Mouse (Mus musculus): ENCODE data around the gene Tnks1bp1.

Gene Tnks1bp1

GRCm38 (mm10) chr2:85095906-85096305, 48.1 kb downstream of the Tnks1bp1 start:
- DNase-seq: no peak

GRCm38 (mm10) chr2:85098014-85098413, 50.2 kb downstream of the Tnks1bp1 start:
- no peak for DNase-seq

DNA sequence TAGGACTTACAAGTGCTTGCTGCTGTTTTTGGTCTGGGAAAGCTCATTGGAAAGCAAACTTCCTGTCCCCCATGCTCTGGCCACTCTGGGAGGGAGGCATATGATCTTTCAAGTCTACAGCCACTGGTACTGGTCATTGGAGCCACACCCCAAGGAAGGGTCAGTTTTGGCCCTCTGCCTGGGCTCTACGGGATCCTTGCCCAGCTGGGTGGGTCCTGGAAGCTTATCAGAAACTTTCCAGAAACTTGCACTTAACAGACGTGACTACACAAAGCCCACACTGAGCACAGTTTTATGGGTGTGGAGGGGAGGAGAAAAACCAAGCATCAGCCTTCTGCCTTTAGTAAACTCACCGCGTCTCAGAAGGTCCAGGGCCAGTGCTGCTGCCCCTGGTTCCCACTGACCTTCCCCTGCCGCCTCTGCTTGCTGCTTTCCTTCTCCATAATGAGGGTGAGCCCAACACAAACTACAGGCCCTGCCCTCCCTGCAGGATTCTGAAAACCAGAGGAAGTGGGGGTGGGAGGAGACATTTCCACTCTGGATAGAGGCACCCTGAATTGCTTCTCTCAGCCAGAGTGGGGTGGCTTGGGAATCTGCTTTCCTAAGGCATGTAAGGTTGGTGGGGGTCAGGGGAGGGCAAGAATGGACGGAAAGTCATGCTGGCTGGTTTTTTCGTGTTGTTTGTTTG, 51.1 kb downstream of the Tnks1bp1 start:
- no peak for DNase-seq

DNA sequence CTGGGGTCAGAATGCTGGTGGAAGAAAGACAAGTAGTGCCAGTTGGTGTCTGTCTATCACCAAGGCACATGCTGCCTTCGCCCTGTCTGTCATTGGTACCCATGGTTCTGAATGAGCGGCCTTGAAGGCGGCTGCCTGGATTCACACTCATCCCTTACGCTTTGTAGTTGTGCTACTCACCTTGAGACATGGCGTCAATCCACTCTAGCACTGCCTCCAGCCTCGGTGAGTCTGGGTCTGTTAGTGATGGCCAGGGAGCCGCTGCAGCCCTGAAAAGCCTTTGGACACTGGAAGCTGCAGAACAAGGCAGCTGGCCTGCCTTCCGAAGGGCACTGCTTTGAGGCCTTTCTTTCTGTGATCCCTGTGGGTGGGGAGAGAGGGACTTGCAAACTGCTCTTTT, 55.4 kb downstream of the Tnks1bp1 start:
- DNase-seq: no peak

- no peak for DNase-seq
These were observed 57.7 kb downstream of the Tnks1bp1 start for GRCm38 (mm10) chr2:85105426-85106013.

GRCm38 (mm10) chr2:85106068-85106790, 58.4 kb downstream of the Tnks1bp1 start:
- no peak for DNase-seq

DNA sequence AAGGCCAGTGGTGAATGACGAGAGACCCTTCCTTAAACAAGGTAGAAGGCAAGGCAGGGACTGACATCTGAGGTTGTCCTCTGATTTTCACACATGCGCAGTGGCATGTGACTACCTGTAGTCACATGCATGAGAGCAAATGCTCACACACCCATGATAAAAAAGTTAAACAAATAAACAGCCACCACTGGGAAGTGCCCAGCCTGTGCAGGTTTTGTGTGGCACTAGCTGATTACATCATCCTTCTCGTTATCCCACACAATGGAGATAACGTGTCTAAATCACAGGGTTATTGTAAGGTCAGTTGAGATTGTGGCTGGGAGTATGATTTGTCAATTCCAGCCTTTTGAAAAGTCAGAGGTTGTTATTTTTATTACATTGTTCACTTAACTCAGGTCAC, 59.1 kb downstream of the Tnks1bp1 start:
- no peak for DNase-seq

DNA sequence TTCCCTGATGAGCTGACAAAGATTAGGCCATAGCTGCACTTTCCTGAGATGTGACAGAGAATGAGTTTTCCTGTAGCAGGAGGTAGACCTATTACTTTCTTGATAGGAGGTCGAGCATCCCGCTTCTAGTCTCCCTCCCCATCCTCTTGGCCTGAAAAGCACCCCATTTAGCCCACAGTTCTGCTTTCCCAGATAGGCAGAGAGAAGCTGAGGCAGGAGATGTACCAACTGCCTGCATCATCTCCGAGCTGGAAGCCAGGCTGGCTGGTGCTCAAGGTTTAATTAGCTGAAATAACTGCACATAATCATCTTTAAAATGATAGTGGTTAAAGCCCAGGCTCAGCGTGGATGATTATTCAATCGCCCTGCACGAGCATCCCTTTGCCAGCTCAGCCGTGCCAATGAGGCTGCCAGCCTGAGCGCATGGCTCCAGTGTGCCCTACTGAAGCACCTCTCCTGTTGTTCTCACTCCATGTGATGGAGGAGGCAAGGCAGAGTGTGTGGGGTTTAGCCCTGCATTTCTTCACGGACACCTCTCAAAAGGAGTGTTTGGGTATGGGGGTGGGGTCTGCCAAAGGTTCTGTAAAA, 62.6 kb downstream of the Tnks1bp1 start:
- DNase-seq: no peak

Measured in thymus, postnatal 25 days (tissue).